Mouse (Mus musculus): ENCODE data around the gene Trim27.

GRCm38 (mm10) chr13:21222463-21223022, 43.3 kb downstream of the Trim27 start:
- TF ChIP-seq RCOR1 (conservative IDR thresholded peaks at IDR 0.05; ENCODE audit: low read depth, low read length) (no peak), GABPA (IDR thresholded peaks at IDR 0.05; ENCODE audit: insufficient replicate concordance, low read depth, low read length) (no peak), CTCF (conservative IDR thresholded peaks at IDR 0.05 in 1 of 2, IDR thresholded peaks at IDR 0.05 in 1 of 2; ENCODE audit: low read depth in 2 of 2, low read length in 2 of 2) (no peak), POLR2A (IDR thresholded peaks at IDR 0.05; ENCODE audit: low read depth, low read length) (no peak), E2F4 (IDR thresholded peaks at IDR 0.05; ENCODE audit: insufficient replicate concordance, low read depth, low read length) (0 out of 2 replicates have a peak, but pooled peaks have one; percentile 61), SMC3 (IDR thresholded peaks at IDR 0.05; ENCODE audit: low read depth, low read length) (no peak), ETS1 (conservative IDR thresholded peaks at IDR 0.05; ENCODE audit: low read depth, low read length) (no peak), MAFK (IDR thresholded peaks at IDR 0.05; ENCODE audit: insufficient replicate concordance, low read length) (peak; percentile 95), MXI1 (IDR thresholded peaks at IDR 0.05; ENCODE audit: low read depth, low read length) (no peak), USF2 (conservative IDR thresholded peaks at IDR 0.05; ENCODE audit: low read depth, low read length) (no peak)

All from CH12.LX (cell line).